Mouse (Mus musculus): ENCODE results near the gene Cdc14a. TPM values are rescaled to one million over a fixed set of nuclear protein-coding genes. Genes with fewer than 3 reads are reported as not detected.
A peak's percentile ranks its signal among the peaks of the same experiment; 100 is the strongest.

The Cdc14a gene
- 3.4 and 3.9 TPM in 2 replicates for polyA plus RNA-seq (2015; fragmentation: Nextera tagmentation; extraction: Ambion mirVana)

- peak within 1 kb of the TSS; percentile 79 for H3K4me3 ChIP-seq
- WGBS: 0% methylated on average over 61 of the region's 64 CpGs
Measured at GRCm38 (mm10) chr3:116423353-116424159, at the start of gene Cdc14a. Gene Cdc14a, minus strand, starts transcription at chr3:116424032.

GRCm38 (mm10) chr3:116465709-116466108 is 41.9 kb upstream of the Cdc14a start:
- no peak overlapping the region for H3K27ac ChIP-seq (replicated peaks)
- no peaks in the 10 kb centered on the region for H3K27me3 ChIP-seq
- H3K36me3 ChIP-seq: no peaks in the 10 kb centered on the region
- ATAC-seq (ENCODE audit: low FRiP score, low read depth): no peak
- no peaks in the 10 kb centered on the region for H3K9me3 ChIP-seq
- WGBS: 93% methylated on average over 12 of the region's 12 CpGs
- H3K4me1 ChIP-seq (replicated peaks): no peaks in the 10 kb centered on the region
- H3K4me3 ChIP-seq: no peak overlapping the region
- no peak overlapping the region for H3K4me2 ChIP-seq
- H3K9ac ChIP-seq: no peak overlapping the region

More at GRCm38 (mm10) chr3:116423353-116424159, at the start of gene Cdc14a:
- H3K4me1 ChIP-seq (replicated peaks): peaks cover 29% of the 10 kb centered on the region
- peak within 1 kb of the TSS; percentile 99 for H3K4me2 ChIP-seq
- H3K27ac ChIP-seq (replicated peaks): peak within 1 kb of the TSS; percentile 79
- ATAC-seq (ENCODE audit: low FRiP score, low read depth): peak; percentile 93
- no peaks in the 10 kb centered on the region for H3K36me3 ChIP-seq
- H3K27me3 ChIP-seq: no peaks in the 10 kb centered on the region
- peak within 1 kb of the TSS; percentile 70 for H3K9ac ChIP-seq
- no peaks in the 10 kb centered on the region for H3K9me3 ChIP-seq

- Histone ChIP-seq H3K4me3 (no peak overlapping the region), H3K36me3 (no peaks in the 10 kb centered on the region)
- no peak for ATAC-seq (ENCODE audit: low FRiP score, low read depth)
Measured at GRCm38 (mm10) chr3:116464318-116464717, 40.5 kb upstream of the Cdc14a start.

GRCm38 (mm10) chr3:116461053-116461452 is 37.2 kb upstream of the Cdc14a start:
- WGBS: 90% methylated on average over 4 of the region's 4 CpGs
- Histone ChIP-seq H3K9me3 (0 out of 2 replicates have a peak, but pooled peaks cover 4% of the 10 kb centered on the region), H3K4me1 (replicated peaks) (no peaks in the 10 kb centered on the region), H3K9ac (no peak overlapping the region), H3K27ac (replicated peaks) (no peak overlapping the region), H3K27me3 (no peaks in the 10 kb centered on the region), H3K4me3 (no peak overlapping the region), H3K4me2 (no peak overlapping the region), H3K36me3 (no peaks in the 10 kb centered on the region)
- no peak for ATAC-seq (ENCODE audit: low FRiP score, low read depth)

More at GRCm38 (mm10) chr3:116464318-116464717, 40.5 kb upstream of the Cdc14a start:
- H3K4me1 ChIP-seq (replicated peaks): no peaks in the 10 kb centered on the region
- no peaks in the 10 kb centered on the region for H3K27me3 ChIP-seq
- H3K9ac ChIP-seq: no peak overlapping the region
- H3K9me3 ChIP-seq: no peaks in the 10 kb centered on the region
- 55% methylated on average over 2 of the region's 2 CpGs for WGBS
- no peak overlapping the region for H3K4me2 ChIP-seq
- H3K27ac ChIP-seq (replicated peaks): no peak overlapping the region

- H3K27ac ChIP-seq (replicated peaks): no peak overlapping the region
- no peaks in the 10 kb centered on the region for H3K36me3 ChIP-seq
- no peak overlapping the region for H3K4me2 ChIP-seq
- no peaks in the 10 kb centered on the region for H3K27me3 ChIP-seq
- H3K4me3 ChIP-seq: no peak overlapping the region
- H3K4me1 ChIP-seq (replicated peaks): no peaks in the 10 kb centered on the region
- no peak for ATAC-seq (ENCODE audit: low FRiP score, low read depth)
- 81% methylated on average over 1 of the region's 1 CpGs for WGBS
- H3K9me3 ChIP-seq: 0 out of 2 replicates have a peak, but pooled peaks cover 4% of the 10 kb centered on the region
- H3K9ac ChIP-seq: no peak overlapping the region
Measured at GRCm38 (mm10) chr3:116454529-116454928, 30.7 kb upstream of the Cdc14a start.

- H3K9ac ChIP-seq: no peak overlapping the region
- no peak overlapping the region for H3K27ac ChIP-seq (replicated peaks)
- no peak overlapping the region for H3K4me2 ChIP-seq
- no peaks in the 10 kb centered on the region for H3K36me3 ChIP-seq
- H3K27me3 ChIP-seq: no peaks in the 10 kb centered on the region
- no peak overlapping the region for H3K4me3 ChIP-seq
- no peaks in the 10 kb centered on the region for H3K9me3 ChIP-seq
- WGBS: 94% methylated on average over 3 of the region's 3 CpGs
- no peaks in the 10 kb centered on the region for H3K4me1 ChIP-seq (replicated peaks)
- no peak for ATAC-seq (ENCODE audit: low FRiP score, low read depth)
Measured at GRCm38 (mm10) chr3:116450741-116451140, 26.9 kb upstream of the Cdc14a start.

- Histone ChIP-seq H3K4me2 (no peak overlapping the region), H3K27me3 (no peaks in the 10 kb centered on the region), H3K36me3 (no peaks in the 10 kb centered on the region), H3K9me3 (no peaks in the 10 kb centered on the region), H3K9ac (no peak overlapping the region), H3K27ac (replicated peaks) (no peak overlapping the region), H3K4me1 (replicated peaks) (no peaks in the 10 kb centered on the region), H3K4me3 (no peak overlapping the region)
- ATAC-seq (ENCODE audit: low FRiP score, low read depth): no peak
- WGBS: 89% methylated on average over 9 of the region's 9 CpGs
Measured at GRCm38 (mm10) chr3:116444327-116444726, 20.5 kb upstream of the Cdc14a start.

GRCm38 (mm10) chr3:116442788-116443187 is 19.0 kb upstream of the Cdc14a start:
- H3K9me3 ChIP-seq: no peaks in the 10 kb centered on the region
- WGBS: 82% methylated on average over 1 of the region's 1 CpGs
- H3K4me2 ChIP-seq: no peak overlapping the region
- H3K4me3 ChIP-seq: no peak overlapping the region
- H3K27me3 ChIP-seq: no peaks in the 10 kb centered on the region
- no peaks in the 10 kb centered on the region for H3K36me3 ChIP-seq
- H3K9ac ChIP-seq: no peak overlapping the region
- no peak for ATAC-seq (ENCODE audit: low FRiP score, low read depth)
- H3K4me1 ChIP-seq (replicated peaks): no peaks in the 10 kb centered on the region
- no peak overlapping the region for H3K27ac ChIP-seq (replicated peaks)

- no peak overlapping the region for H3K9ac ChIP-seq
- H3K36me3 ChIP-seq: no peaks in the 10 kb centered on the region
- H3K4me2 ChIP-seq: no peak overlapping the region
- H3K4me1 ChIP-seq (replicated peaks): no peaks in the 10 kb centered on the region
- 89% methylated on average over 15 of the region's 15 CpGs for whole genome bisulfite sequencing
- no peak for ATAC-seq (ENCODE audit: low FRiP score, low read depth)
- no peak overlapping the region for H3K4me3 ChIP-seq
- no peaks in the 10 kb centered on the region for H3K27me3 ChIP-seq
- no peak overlapping the region for H3K27ac ChIP-seq (replicated peaks)
- H3K9me3 ChIP-seq: no peaks in the 10 kb centered on the region
Measured at GRCm38 (mm10) chr3:116441518-116442205, 17.8 kb upstream of the Cdc14a start.

- no peaks in the 10 kb centered on the region for H3K4me1 ChIP-seq (replicated peaks)
- no peak for ATAC-seq (ENCODE audit: low FRiP score, low read depth)
- no peak overlapping the region for H3K4me2 ChIP-seq
- 81% methylated on average over 8 of the region's 8 CpGs for WGBS
- H3K27ac ChIP-seq (replicated peaks): no peak overlapping the region
- H3K27me3 ChIP-seq: no peaks in the 10 kb centered on the region
- H3K4me3 ChIP-seq: no peak overlapping the region
- no peaks in the 10 kb centered on the region for H3K36me3 ChIP-seq
- H3K9me3 ChIP-seq: no peaks in the 10 kb centered on the region
- no peak overlapping the region for H3K9ac ChIP-seq
Measured at GRCm38 (mm10) chr3:116440066-116440997, 16.5 kb upstream of the Cdc14a start.

- Histone ChIP-seq H3K4me2 (no peak overlapping the region), H3K36me3 (no peaks in the 10 kb centered on the region), H3K9me3 (no peaks in the 10 kb centered on the region), H3K4me1 (replicated peaks) (no peaks in the 10 kb centered on the region), H3K9ac (no peak overlapping the region), H3K4me3 (no peak overlapping the region), H3K27me3 (no peaks in the 10 kb centered on the region), H3K27ac (replicated peaks) (no peak overlapping the region)
- WGBS: 81% methylated on average over 9 of the region's 9 CpGs
- no peak for ATAC-seq (ENCODE audit: low FRiP score, low read depth)
Measured at GRCm38 (mm10) chr3:116436811-116437601, 13.2 kb upstream of the Cdc14a start.

Measured in hindbrain, embryonic 15.5 days (tissue).